Mouse (Mus musculus): ENCODE measurements at regions not wholly inside any gene's neighbourhood (a gene's known extent, or its start where the extent isn't known, plus 50 kb on each side); places are given as distances from the start of the nearest gene placed in this dataset.

- TF ChIP-seq EP300 (IDR thresholded peaks at IDR 0.05; ENCODE audit: insufficient read depth, low read depth, low read length) (no peak), POLR2A (IDR thresholded peaks at IDR 0.05; ENCODE audit: insufficient read depth, low read length) (no peak)
Observed at GRCm38 (mm10) chr1:128766894-128767268, 174.8 kb upstream of the Cxcr4 start.

All from ES-Bruce4 (cell line).